Mouse (Mus musculus) bone marrow, adult 2 months (tissue): ENCODE results near the gene Ipcef1.

Source experiments
- CTCF ChIP-seq: fragments of 200-500 bp; IDR thresholded peaks from 2 replicates; pipeline ENCODE4 v1.5.1; 2011; ENCODE audit warnings: low read length, control low read depth; ENCODE audit not compliant: control insufficient read depth, insufficient read depth
- POLR2A ChIP-seq: fragments of 200-500 bp; IDR thresholded peaks from 2 replicates; pipeline ENCODE4 v1.6.1; 2011; ENCODE audit warnings: low read depth, mild to moderate bottlenecking, control low read depth, low read length, borderline replicate concordance; ENCODE audit not compliant: control insufficient read depth

DNA sequence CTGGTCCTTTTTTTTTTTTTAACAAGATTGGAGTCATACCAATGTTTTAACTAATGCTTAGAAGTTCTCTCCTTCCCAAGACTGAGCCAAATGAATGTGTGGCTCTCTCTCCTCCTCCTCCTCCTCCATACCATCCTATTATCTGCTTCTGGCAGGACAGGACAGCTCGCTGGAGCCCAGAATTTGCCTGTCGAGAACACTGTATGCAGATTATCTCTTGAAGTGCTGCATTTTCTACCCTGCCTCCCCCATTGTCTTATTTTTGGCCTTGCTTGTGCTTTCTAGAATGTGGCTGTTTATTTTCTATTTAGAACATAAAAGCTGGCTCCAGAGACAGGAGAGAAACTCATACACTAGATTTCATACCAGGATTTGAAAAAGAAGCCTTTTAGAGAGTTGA, 142.5 kb downstream of the Ipcef1 start:
- TF ChIP-seq CTCF (no peak), POLR2A (no peak)
